Mouse (Mus musculus) forebrain, embryonic 14.5 days (tissue): ENCODE results near the gene Erich2. TPM values are rescaled to one million over a fixed set of nuclear protein-coding genes. Genes with fewer than 3 reads are reported as not detected.

Source experiments
- ATAC-seq: fragments of 200-750 bp; cut with Nextera tagmentation; 2 replicates; pipeline ENCODE4 v1.8.0; 2017; ENCODE audit warnings: mild to moderate bottlenecking, moderate library complexity
- DNase-seq: peaks from one replicate; pipeline ENCODE4 v3.0.0-alpha.2; 2015; ENCODE audit warnings: low spot score
- H3K27ac ChIP-seq: fragments of 300-500 bp; sonication (generic); 2 replicates; pipeline ENCODE4 v1.5.1; 2014; ENCODE audit warnings: low read depth, mild to moderate bottlenecking, control low read depth, low read length, moderate library complexity
- H3K27me3 ChIP-seq: fragments of 300-500 bp; sonication (generic); replicated peaks from 2 replicates; pipeline ENCODE4 v1.6.1; 2014; ENCODE audit warnings: low read length, control low read depth, mixed read lengths; ENCODE audit not compliant: control insufficient read depth, insufficient read depth
- H3K36me3 ChIP-seq: fragments of 300-500 bp; sonication (generic); 2 replicates; pipeline ENCODE4 v1.6.1; 2014; ENCODE audit warnings: low read length, control low read depth; ENCODE audit not compliant: control insufficient read depth, insufficient read depth
- H3K4me1 ChIP-seq: fragments of 300-500 bp; sonication (generic); 2 replicates; pipeline ENCODE4 v1.6.1; 2014; ENCODE audit warnings: antibody characterized with exemption, low read length, control low read depth; ENCODE audit not compliant: control insufficient read depth, insufficient read depth
- H3K4me2 ChIP-seq: fragments of 300-500 bp; sonication (generic); 2 replicates; pipeline ENCODE4 v1.6.1; 2014; ENCODE audit warnings: mild to moderate bottlenecking, control low read depth, low read length
- H3K4me3 ChIP-seq: fragments of 300-500 bp; sonication (generic); 2 replicates; pipeline ENCODE4 v1.5.1; 2014; ENCODE audit warnings: low read depth, low read length, control low read depth
- H3K9ac ChIP-seq: fragments of 300-500 bp; sonication (generic); 2 replicates; pipeline ENCODE4 v1.6.1; 2014; ENCODE audit warnings: mild to moderate bottlenecking, low read length, control low read depth, moderate library complexity
- H3K9me3 ChIP-seq: fragments of 300-500 bp; sonication (generic); replicated peaks from 2 replicates; pipeline ENCODE4 v1.6.1; 2016; ENCODE audit warnings: low read length, control low read depth, mixed read lengths; ENCODE audit not compliant: control insufficient read depth
- WGBS: fragments of 180-500 bp; shearing (Covaris S2); extraction: QIAGEN DNeasy Blood & Tissue Kit; methylation state at CpG from one replicate; pipeline ENCODE4 v1.1.7; 2014; 5-methylcytosine and 5-hydroxymethylcytosine counted together
- polyA plus RNA-seq: library from polyadenylated mRNA; unstranded; fragments of >200 nt; fragmentation: Nextera tagmentation; extraction: Ambion mirVana; gene quantifications from 2 replicates; pipeline ENCODE4 v1.2.1, GENCODE M21; 2014

Erich2 gene
- polyA plus RNA-seq, 1 experiment from 2014 or later, result 1.8 TPM

GRCm38 (mm10) chr2:70558843-70559451, 50.3 kb downstream of the Erich2 start:
- Histone ChIP-seq H3K27ac (no peak overlapping the region), H3K4me1 (no peaks in the 10 kb centered on the region), H3K4me3 (peak overlapping the region; percentile 0; the same call in 1 of the 2 replicates), H3K27me3 (peaks cover 44% of the 10 kb centered on the region), H3K36me3 (no peaks in the 10 kb centered on the region), H3K9me3 (no peaks in the 10 kb centered on the region), H3K9ac (no peak overlapping the region), H3K4me2 (peak overlapping the region; percentile 68)
- 14% methylated on average over 24 of the region's 24 CpGs for WGBS
- DNase-seq (no peak), ATAC-seq (no peak)

GRCm38 (mm10) chr2:70559520-70559919, 50.9 kb downstream of the Erich2 start:
- DNase-seq, result peak; percentile 68
- H3K36me3 ChIP-seq, result no peaks in the 10 kb centered on the region
- H3K4me1 ChIP-seq, result no peaks in the 10 kb centered on the region; the same call in 1 of the 2 replicates
- ATAC-seq, result no peak
- H3K27me3 ChIP-seq, result peaks cover 45% of the 10 kb centered on the region
- no peaks in the 10 kb centered on the region for H3K9me3 ChIP-seq
- 0 out of 2 replicates have a peak overlapping the region, but pooled peaks have one; percentile 1 for H3K4me3 ChIP-seq
- 1% methylated on average over 13 of the region's 13 CpGs for WGBS
- no peak overlapping the region for H3K9ac ChIP-seq
- 0 out of 2 replicates have a peak overlapping the region, but pooled peaks have one; percentile 44 for H3K27ac ChIP-seq
- peak overlapping the region; percentile 68 for H3K4me2 ChIP-seq

GRCm38 (mm10) chr2:70561077-70561795, 52.6 kb downstream of the Erich2 start:
- peak; percentile 91 for DNase-seq
- Histone ChIP-seq H3K9me3 (no peaks in the 10 kb centered on the region), H3K36me3 (no peaks in the 10 kb centered on the region), H3K4me3 (peak overlapping the region; percentile 48), H3K4me1 (peaks cover 8% of the 10 kb centered on the region), H3K27ac (peak overlapping the region; percentile 93), H3K27me3 (peaks cover 59% of the 10 kb centered on the region), H3K9ac (peak overlapping the region; percentile 80), H3K4me2 (peak overlapping the region; percentile 68)
- WGBS, result 1% methylated on average over 29 of the region's 29 CpGs
- ATAC-seq, result peak; percentile 64

- DNase-seq (peak; percentile 56), ATAC-seq (peak; percentile 22)
- H3K4me3 ChIP-seq, result peak overlapping the region; percentile 48
- H3K4me1 ChIP-seq, result peaks cover 9% of the 10 kb centered on the region
- H3K27ac ChIP-seq, result peak overlapping the region; percentile 93
- peak overlapping the region; percentile 68 for H3K4me2 ChIP-seq
- under 1% methylated on average over 42 of the region's 42 CpGs for WGBS
- H3K9ac ChIP-seq, result peak overlapping the region; percentile 80
- no peaks in the 10 kb centered on the region for H3K36me3 ChIP-seq
- peaks cover 67% of the 10 kb centered on the region for H3K27me3 ChIP-seq
- no peaks in the 10 kb centered on the region for H3K9me3 ChIP-seq
Measured at GRCm38 (mm10) chr2:70562011-70562491, 53.4 kb downstream of the Erich2 start.

- peaks cover 72% of the 10 kb centered on the region for H3K27me3 ChIP-seq
- under 1% methylated on average over 30 of the region's 34 CpGs for WGBS
- peak; percentile 33 for DNase-seq
Measured at GRCm38 (mm10) chr2:70562611-70562980, 54.0 kb downstream of the Erich2 start.

GRCm38 (mm10) chr2:70562981-70563671, 54.5 kb downstream of the Erich2 start:
- peak overlapping the region; percentile 80 for H3K9ac ChIP-seq
- peaks cover 10% of the 10 kb centered on the region for H3K4me1 ChIP-seq
- H3K4me2 ChIP-seq, result peak overlapping the region; percentile 68
- WGBS, result 2% methylated on average over 39 of the region's 40 CpGs
- ATAC-seq (0 out of 2 replicates have a peak, but pooled peaks have one; percentile 3), DNase-seq (peak; percentile 50)
- peak overlapping the region; percentile 93 for H3K27ac ChIP-seq
- no peaks in the 10 kb centered on the region for H3K9me3 ChIP-seq
- no peaks in the 10 kb centered on the region for H3K36me3 ChIP-seq
- peaks cover 77% of the 10 kb centered on the region for H3K27me3 ChIP-seq
- H3K4me3 ChIP-seq, result peak overlapping the region; percentile 48

More at GRCm38 (mm10) chr2:70562611-70562980, 54.0 kb downstream of the Erich2 start:
- Histone ChIP-seq H3K9me3 (no peaks in the 10 kb centered on the region), H3K4me3 (peak overlapping the region; percentile 48), H3K27ac (peak overlapping the region; percentile 93), H3K9ac (peak overlapping the region; percentile 80), H3K4me2 (peak overlapping the region; percentile 68), H3K36me3 (no peaks in the 10 kb centered on the region), H3K4me1 (peaks cover 10% of the 10 kb centered on the region)
- no peak for ATAC-seq

- under 1% methylated on average over 38 of the region's 38 CpGs for WGBS
- no peaks in the 10 kb centered on the region for H3K9me3 ChIP-seq
- H3K36me3 ChIP-seq, result no peaks in the 10 kb centered on the region
- H3K9ac ChIP-seq, result peak overlapping the region; percentile 80
- peaks cover 86% of the 10 kb centered on the region for H3K27me3 ChIP-seq
- DNase-seq (peak; percentile 84), ATAC-seq (no peak)
- peaks cover 10% of the 10 kb centered on the region for H3K4me1 ChIP-seq
- H3K4me2 ChIP-seq, result peak overlapping the region; percentile 68
- peak overlapping the region; percentile 48 for H3K4me3 ChIP-seq
- H3K27ac ChIP-seq, result peak overlapping the region; percentile 93
Measured at GRCm38 (mm10) chr2:70563721-70564645, 55.4 kb downstream of the Erich2 start.
